Mouse (Mus musculus) bone marrow macrophage, adult 2 months (primary cell): ENCODE results near the gene Arid1b.
"Not testable (repeated sequence)": the region's sequence is repeated elsewhere in the genome, so short reads cannot be mapped to it uniquely, and the experiment has no call there.

Experiments
- CTCF ChIP-seq: IDR thresholded peaks from 2 replicates; pipeline ENCODE4 v1.5.1; 2012; ENCODE audit warnings: low read depth, mild to moderate bottlenecking, low read length, moderate library complexity
- POLR2A ChIP-seq: IDR thresholded peaks from 2 replicates; pipeline ENCODE4 v1.6.1; 2012; ENCODE audit warnings: mild to moderate bottlenecking, low read depth, low read length, borderline replicate concordance

GRCm38 (mm10) chr17:5088241-5088640 lies 94.1 kb downstream of the Arid1b start:
- TF ChIP-seq CTCF, POLR2A: not testable (repeated sequence)
